Mouse (Mus musculus): ENCODE measurements around the gene Stat3.

DNA sequence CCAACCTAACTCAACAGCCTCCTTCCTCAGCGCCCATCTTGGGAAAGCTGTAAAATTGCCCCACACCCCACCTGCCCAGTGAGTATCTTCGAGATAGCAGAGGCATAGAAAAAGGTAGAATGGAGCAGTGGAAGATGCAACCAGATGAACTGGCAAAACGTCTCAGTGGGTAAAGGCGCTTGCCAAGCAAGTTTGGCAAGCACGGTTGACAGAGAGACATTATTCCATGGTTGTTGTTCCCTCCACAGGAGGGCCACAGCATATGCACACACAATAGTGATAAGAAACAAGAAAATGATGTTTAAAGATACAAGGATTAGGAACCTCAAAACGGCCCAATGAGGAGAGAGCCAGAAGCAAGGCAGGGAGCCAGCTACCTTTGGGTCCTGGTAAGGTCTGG lies 81.4 kb downstream of the Stat3 start:
- no peak for TF ChIP-seq CTCF (conservative IDR thresholded peaks at IDR 0.05; ENCODE audit: insufficient read depth, insufficient read length, low read depth, low read length)
- TF ChIP-seq POLR2A (IDR thresholded peaks at IDR 0.05; ENCODE audit: low read depth, low read length): no peak

All from kidney, adult 2 months (tissue).